Mouse (Mus musculus) CH12.LX (cell line): Measurements from ENCODE around the gene Mb.

Experiments used
- CHD2 ChIP-seq: IDR thresholded peaks from 2 replicates; pipeline ENCODE4 v1.6.1; 2011; ENCODE audit warnings: low read length, improper control_type of control experiment
- CTCF ChIP-seq, 2 experiments: IDR thresholded peaks in 1 of 2; conservative IDR thresholded peaks in 1 of 2; 2 replicates each; pipeline ENCODE4 v1.5.1; 2011 to 2012; ENCODE audit warnings: low read depth in 2 of 2, low read length in 2 of 2, improper control_type of control experiment in 1 of 2, inconsistent platforms in 1 of 2, mild to moderate bottlenecking in 1 of 2, moderate library complexity in 1 of 2
- ELF1 ChIP-seq: IDR thresholded peaks from 2 replicates; pipeline ENCODE4 v1.6.1; 2014; ENCODE audit warnings: low read depth, mild to moderate bottlenecking, inconsistent platforms, low read length, improper control_type of control experiment
- EP300 ChIP-seq: IDR thresholded peaks from 2 replicates; pipeline ENCODE4 v1.6.1; 2011; ENCODE audit warnings: low read length, improper control_type of control experiment
- MYC ChIP-seq: IDR thresholded peaks from 2 replicates; pipeline ENCODE4 v1.6.1; 2011; ENCODE audit warnings: low read depth, mild to moderate bottlenecking, improper control_type of control experiment, low read length
- ZMIZ1 ChIP-seq: IDR thresholded peaks from 2 replicates; pipeline ENCODE4 v1.6.1; 2012; ENCODE audit warnings: low read depth, mild to moderate bottlenecking, inconsistent platforms, low read length, improper control_type of control experiment

GRCm38 (mm10) chr15:77079256-77079822 is 28.9 kb upstream of the Mb start:
- TF ChIP-seq EP300 = no peak
- no peak for TF ChIP-seq MYC
- no peak for TF ChIP-seq CTCF (conservative IDR thresholded peaks at IDR 0.05 in 1 of 2, IDR thresholded peaks at IDR 0.05 in 1 of 2; ENCODE audit: low read depth in 2 of 2, low read length in 2 of 2)
- TF ChIP-seq ELF1 = no peak
- TF ChIP-seq ZMIZ1 = no peak
- TF ChIP-seq CHD2 = no peak
